Mouse (Mus musculus): Measurements from ENCODE around the gene Map2k5.

DNA sequence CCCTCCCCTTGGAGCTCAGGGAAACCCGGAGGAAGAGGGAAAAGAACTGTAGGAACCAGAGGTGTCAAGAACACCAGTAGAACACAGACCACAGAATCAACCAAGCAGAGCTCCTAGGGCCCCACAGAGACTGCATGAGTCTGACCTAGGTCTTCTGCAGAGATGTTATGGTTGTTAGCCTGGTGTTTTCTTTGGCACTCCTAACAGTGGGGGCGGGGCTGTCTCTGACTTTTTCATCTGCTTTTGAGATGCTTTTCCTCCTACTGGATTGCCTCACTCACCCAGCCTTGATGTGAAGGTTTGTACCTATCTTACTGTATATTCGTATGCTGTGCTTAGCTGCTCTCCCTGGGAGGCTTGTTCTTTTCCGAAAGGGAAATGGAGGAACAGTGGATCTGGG, 23.5 kb downstream of the Map2k5 start:
- TF ChIP-seq CTCF (IDR thresholded peaks at IDR 0.05; ENCODE audit: extremely low read depth, insufficient read depth, low read length) (no peak), POLR2A (IDR thresholded peaks at IDR 0.05; ENCODE audit: extremely low read depth, insufficient read depth, low read length) (no peak)

All from cortical plate, adult 2 months (tissue).